Mouse (Mus musculus): Measurements from ENCODE around the gene Lrrc8d. TPM values are rescaled to one million over a fixed set of nuclear protein-coding genes. Genes with fewer than 3 reads are reported as not detected.

Gene Lrrc8d
- polyA plus RNA-seq, 1 experiment from 2014 or later, result 24.4 TPM

DNA sequence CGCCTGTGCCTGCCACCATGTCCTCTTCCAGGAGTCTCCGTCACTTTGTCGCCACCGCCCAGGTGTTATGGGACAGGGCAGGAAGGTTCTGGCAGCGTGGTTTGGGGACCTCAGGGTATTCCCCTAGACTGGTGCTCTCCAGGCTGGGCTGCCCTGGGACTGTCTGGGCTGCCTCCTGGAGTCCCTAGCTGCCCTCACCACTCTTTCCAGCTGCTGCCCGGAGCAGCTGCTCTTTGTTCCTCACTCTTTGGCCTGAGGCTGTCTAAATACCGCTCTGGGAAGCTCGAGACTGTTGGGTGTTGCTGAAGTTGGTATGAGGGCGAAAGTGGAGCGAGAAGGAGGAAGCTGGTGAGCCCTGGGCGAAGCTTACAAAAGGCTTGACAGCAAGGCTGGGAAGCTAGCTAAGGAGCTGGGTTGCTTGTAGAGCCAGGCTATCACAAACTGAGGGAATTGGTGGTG, 32.7 kb downstream of the Lrrc8d start:
- Histone ChIP-seq H3K4me1 (replicated peaks) (peaks cover 23% of the 10 kb centered on the region), H3K4me3 (peak overlapping the region; percentile 52), H3K27ac (peak overlapping the region; percentile 71), H3K9me3 (no peaks in the 10 kb centered on the region), H3K27me3 (ENCODE audit: insufficient read depth, poor library complexity, severe bottlenecking) (0 out of 2 replicates have a peak, but pooled peaks cover 10% of the 10 kb centered on the region), H3K36me3 (peaks cover 59% of the 10 kb centered on the region)
- 34% methylated on average over 11 of the region's 11 CpGs for WGBS
- DNase-seq (ENCODE audit: low spot score), result peak; percentile 36

DNA sequence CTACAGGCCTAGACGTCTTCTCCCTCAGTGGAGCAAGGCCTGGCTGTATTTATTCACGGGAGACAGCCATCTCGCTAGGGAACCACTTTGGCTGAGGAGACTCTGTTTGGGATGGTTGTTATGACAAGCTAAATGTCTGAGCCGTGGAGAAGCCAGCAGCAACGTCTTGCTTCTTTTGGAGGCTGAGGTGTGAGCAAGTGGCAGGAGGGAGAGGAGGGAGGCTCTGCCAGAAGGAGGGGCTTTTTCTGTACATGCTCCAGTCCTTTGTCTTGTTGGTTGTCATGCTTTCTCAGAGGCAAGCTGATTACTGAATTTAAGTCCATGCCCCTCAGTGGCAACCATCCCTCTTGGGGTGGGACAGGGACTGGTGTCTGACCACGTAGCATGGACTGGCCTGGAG, 33.5 kb downstream of the Lrrc8d start:
- Histone ChIP-seq H3K9me3 (no peaks in the 10 kb centered on the region), H3K27ac (0 out of 2 replicates have a peak overlapping the region, but pooled peaks have one; percentile 5), H3K36me3 (peaks cover 59% of the 10 kb centered on the region), H3K4me3 (no peak overlapping the region), H3K27me3 (ENCODE audit: insufficient read depth, poor library complexity, severe bottlenecking) (0 out of 2 replicates have a peak, but pooled peaks cover 10% of the 10 kb centered on the region), H3K4me1 (replicated peaks) (peaks cover 23% of the 10 kb centered on the region)
- DNase-seq (ENCODE audit: low spot score), result no peak
- WGBS, result 79% methylated on average over 6 of the region's 6 CpGs

DNA sequence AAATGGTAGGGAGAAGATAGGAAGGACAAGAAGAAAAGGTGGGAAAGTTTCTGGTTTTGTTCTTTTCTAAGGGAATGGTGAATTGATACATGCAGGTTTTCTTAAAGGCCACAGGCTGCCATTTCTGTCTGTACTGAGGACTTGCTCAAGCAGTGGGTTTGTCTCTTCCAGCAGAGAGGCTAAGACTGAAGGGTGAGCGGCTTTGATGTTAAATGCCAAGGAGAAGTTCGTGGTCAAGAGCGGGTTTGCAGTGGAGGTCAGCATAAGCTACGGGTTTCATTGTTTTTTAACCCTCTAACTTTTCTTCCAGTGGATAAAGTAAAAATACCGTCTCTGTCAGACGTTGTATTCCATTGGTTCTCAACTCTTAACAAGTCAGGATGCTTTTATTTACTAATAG, 36.6 kb downstream of the Lrrc8d start:
- Histone ChIP-seq H3K27ac (no peak overlapping the region), H3K27me3 (ENCODE audit: insufficient read depth, poor library complexity, severe bottlenecking) (0 out of 2 replicates have a peak, but pooled peaks cover 3% of the 10 kb centered on the region), H3K9me3 (no peaks in the 10 kb centered on the region), H3K36me3 (peaks cover 58% of the 10 kb centered on the region), H3K4me1 (replicated peaks) (peaks cover 31% of the 10 kb centered on the region), H3K4me3 (no peak overlapping the region)
- 89% methylated on average over 6 of the region's 6 CpGs for WGBS
- no peak for DNase-seq (ENCODE audit: low spot score)

DNA sequence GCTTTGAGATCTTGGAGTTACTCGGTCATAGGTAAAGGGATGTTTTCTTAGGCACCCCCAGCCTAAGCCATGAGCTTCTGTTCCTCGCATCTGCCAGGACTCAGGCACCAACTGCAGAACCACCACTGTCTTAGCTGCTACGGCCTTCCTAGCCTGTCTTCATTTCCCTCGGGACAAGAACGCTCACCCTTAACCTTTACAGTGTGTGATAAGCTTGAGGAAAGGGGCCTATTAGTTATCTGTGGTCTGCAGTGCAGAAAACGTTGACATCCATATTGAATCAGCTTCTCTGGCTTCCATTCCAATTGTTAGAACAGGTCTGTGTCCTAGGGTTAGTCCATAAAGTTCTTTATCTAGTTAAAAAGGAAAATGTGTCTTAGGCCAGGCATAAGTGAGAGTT, 37.4 kb downstream of the Lrrc8d start:
- no peak for DNase-seq (ENCODE audit: low spot score)
- no peak overlapping the region for H3K27ac ChIP-seq
- no peak overlapping the region for H3K4me3 ChIP-seq
- H3K4me1 ChIP-seq (replicated peaks), result peaks cover 23% of the 10 kb centered on the region
- no peaks in the 10 kb centered on the region for H3K27me3 ChIP-seq (ENCODE audit: insufficient read depth, poor library complexity, severe bottlenecking)
- H3K36me3 ChIP-seq, result peaks cover 56% of the 10 kb centered on the region
- no peaks in the 10 kb centered on the region for H3K9me3 ChIP-seq
- WGBS, result 75% methylated on average over 6 of the region's 6 CpGs

DNA sequence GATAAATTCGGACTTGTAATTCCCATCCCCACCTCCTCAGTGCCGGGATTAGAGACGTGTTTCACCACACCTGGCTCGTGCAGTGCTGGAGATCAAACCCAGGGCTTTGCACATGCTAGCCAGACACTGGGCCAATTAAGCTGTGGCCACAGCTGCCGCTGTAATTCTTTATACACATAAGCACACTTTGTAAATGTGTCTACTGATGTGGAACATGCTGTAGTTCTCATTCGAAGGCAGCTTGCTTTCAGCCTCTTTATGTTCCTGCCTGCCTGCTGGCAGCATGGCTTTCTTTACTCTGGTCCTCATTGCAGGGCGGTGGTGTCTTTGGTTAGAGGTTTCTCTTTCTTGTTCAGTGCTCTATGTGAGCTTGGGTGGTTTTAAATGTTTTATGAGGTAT, 40.7 kb downstream of the Lrrc8d start:
- WGBS, result 51% methylated on average over 7 of the region's 7 CpGs
- no peak for DNase-seq (ENCODE audit: low spot score)
- peaks cover 41% of the 10 kb centered on the region for H3K36me3 ChIP-seq
- peaks cover 22% of the 10 kb centered on the region for H3K4me1 ChIP-seq (replicated peaks)
- H3K27ac ChIP-seq, result no peak overlapping the region
- no peaks in the 10 kb centered on the region for H3K9me3 ChIP-seq
- H3K27me3 ChIP-seq (ENCODE audit: insufficient read depth, poor library complexity, severe bottlenecking), result no peaks in the 10 kb centered on the region
- H3K4me3 ChIP-seq, result no peak overlapping the region

DNA sequence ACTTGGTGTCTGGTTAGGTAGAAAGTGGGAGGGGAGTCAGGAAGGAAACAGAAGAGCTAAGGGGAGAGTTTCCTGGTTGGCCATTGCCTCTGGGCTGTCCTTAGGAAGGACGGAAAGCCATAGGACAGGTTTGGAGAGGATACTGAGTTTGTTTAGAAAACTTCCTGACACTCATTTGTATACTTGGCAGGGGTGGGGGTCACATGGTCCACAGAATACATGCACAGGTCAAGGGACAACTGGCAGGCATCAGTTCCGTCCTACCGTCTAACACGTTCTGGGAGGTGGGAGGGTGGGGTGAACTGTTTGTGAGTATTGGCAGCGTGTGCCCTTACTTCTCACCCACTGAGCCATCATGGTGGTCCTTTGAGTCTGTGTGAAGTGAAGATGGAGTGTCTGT, 42.9 kb downstream of the Lrrc8d start:
- Histone ChIP-seq H3K27ac (no peak overlapping the region), H3K4me3 (no peak overlapping the region)
- WGBS, result 74% methylated on average over 5 of the region's 5 CpGs

DNA sequence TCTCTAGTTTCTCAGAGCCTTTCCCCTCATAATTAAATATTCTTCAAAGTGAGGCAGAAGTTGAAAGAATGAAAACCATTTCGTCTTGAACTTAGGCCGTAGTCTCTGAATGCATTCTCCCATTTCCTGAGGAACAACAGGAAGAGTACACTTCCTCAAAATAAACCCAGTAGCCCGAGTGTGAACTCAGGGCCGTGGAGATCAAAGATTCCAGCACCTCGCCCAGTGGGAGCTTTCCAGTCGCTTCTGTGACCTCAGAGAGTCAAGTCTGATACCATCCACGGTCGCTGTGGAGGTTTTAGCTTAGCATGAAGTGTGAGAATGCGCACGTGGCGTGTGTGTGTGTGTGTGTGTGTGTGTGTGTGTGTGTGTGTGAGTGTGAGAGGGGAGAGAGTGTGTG, 45.6 kb downstream of the Lrrc8d start:
- no peak for DNase-seq (ENCODE audit: low spot score)
- Histone ChIP-seq H3K4me1 (replicated peaks) (peaks cover 22% of the 10 kb centered on the region), H3K27me3 (ENCODE audit: insufficient read depth, poor library complexity, severe bottlenecking) (no peaks in the 10 kb centered on the region), H3K9me3 (no peaks in the 10 kb centered on the region), H3K4me3 (no peak overlapping the region), H3K27ac (no peak overlapping the region), H3K36me3 (peaks cover 48% of the 10 kb centered on the region)
- 77% methylated on average over 11 of the region's 11 CpGs for WGBS

More for the DNA sequence above, 42.9 kb downstream of the Lrrc8d start:
- H3K36me3 ChIP-seq, result peaks cover 49% of the 10 kb centered on the region
- no peaks in the 10 kb centered on the region for H3K9me3 ChIP-seq
- no peak for DNase-seq (ENCODE audit: low spot score)
- no peaks in the 10 kb centered on the region for H3K27me3 ChIP-seq (ENCODE audit: insufficient read depth, poor library complexity, severe bottlenecking)
- peaks cover 27% of the 10 kb centered on the region for H3K4me1 ChIP-seq (replicated peaks)

DNA sequence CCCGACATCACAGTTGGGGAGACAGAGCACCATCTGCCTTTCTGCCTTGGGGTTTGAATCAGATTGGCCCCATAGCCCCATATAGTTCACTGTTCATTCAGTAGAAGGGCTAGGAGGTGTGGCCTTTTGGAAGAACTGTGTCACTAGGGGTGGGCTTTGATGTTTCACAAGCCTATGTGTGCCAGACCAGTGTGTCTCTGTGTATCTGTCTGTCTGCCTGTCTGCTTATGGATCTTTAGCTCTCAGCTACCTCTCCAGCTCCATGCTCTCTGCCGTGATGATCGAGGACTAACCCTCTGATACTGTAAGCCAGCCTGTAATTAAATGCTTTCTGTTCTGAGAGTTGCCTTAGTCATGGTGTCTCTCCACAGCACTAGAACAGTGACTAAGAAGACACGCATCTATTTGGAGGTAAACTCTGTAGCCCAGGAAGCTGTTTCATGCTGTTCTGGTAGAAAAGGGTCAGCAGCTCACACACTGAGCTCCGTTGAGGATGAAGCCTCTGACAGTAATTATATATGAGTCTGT, 46.2 kb downstream of the Lrrc8d start:
- no peak for DNase-seq (ENCODE audit: low spot score)
- peaks cover 48% of the 10 kb centered on the region for H3K36me3 ChIP-seq
- no peak overlapping the region for H3K4me3 ChIP-seq
- 90% methylated on average over 5 of the region's 5 CpGs for WGBS
- peaks cover 15% of the 10 kb centered on the region; the same call in 1 of the 2 replicates for H3K4me1 ChIP-seq (replicated peaks)
- no peaks in the 10 kb centered on the region for H3K9me3 ChIP-seq
- H3K27me3 ChIP-seq (ENCODE audit: insufficient read depth, poor library complexity, severe bottlenecking), result no peaks in the 10 kb centered on the region
- no peak overlapping the region for H3K27ac ChIP-seq

DNA sequence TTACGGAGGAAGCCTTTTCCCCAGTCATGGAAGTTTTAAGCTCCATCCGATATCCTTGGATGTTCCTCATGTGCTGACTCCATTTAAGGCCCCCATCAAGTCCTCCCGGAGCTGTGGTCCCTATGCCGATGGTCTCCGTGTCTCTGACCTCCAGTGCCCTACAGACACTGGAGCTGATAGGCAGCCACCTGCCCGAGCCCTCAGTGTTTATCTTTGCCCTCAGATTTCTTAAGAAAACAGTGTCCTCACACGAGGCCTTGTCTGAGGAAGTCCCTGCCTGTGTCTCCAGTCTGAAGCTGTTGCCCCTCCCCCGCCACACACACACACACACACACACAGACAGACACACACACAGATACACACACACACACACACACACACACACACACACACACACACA, 55.0 kb downstream of the Lrrc8d start:
- Histone ChIP-seq H3K27ac (peak overlapping the region; percentile 50), H3K4me1 (replicated peaks) (peaks cover 26% of the 10 kb centered on the region), H3K9me3 (no peaks in the 10 kb centered on the region), H3K27me3 (ENCODE audit: insufficient read depth, poor library complexity, severe bottlenecking) (no peaks in the 10 kb centered on the region), H3K36me3 (peaks cover 41% of the 10 kb centered on the region), H3K4me3 (no peak overlapping the region)
- DNase-seq (ENCODE audit: low spot score), result no peak
- WGBS, result 59% methylated on average over 8 of the region's 8 CpGs

DNA sequence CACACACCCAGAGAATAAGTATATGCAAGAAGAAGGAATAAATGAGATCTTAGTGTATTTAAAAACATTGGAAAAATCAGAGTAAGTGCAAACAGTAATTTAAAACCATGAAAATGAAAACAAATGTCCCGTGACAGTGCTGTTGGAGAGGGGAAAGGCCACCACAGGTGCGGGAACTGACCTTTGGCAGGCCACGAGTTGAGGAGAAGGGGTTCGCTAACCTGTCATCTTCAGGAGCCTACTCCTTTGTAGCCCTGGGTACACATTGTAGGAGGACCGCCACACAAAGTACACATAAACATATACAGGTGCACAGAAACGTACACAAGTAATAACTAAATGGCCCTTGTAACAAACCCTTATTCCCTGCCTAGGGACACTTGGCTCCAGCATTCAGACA, 55.7 kb downstream of the Lrrc8d start:
- H3K9me3 ChIP-seq, result no peaks in the 10 kb centered on the region
- 75% methylated on average over 6 of the region's 6 CpGs for WGBS
- DNase-seq (ENCODE audit: low spot score), result no peak
- H3K27me3 ChIP-seq (ENCODE audit: insufficient read depth, poor library complexity, severe bottlenecking), result no peaks in the 10 kb centered on the region
- no peak overlapping the region for H3K27ac ChIP-seq
- peaks cover 26% of the 10 kb centered on the region for H3K4me1 ChIP-seq (replicated peaks)
- peaks cover 42% of the 10 kb centered on the region for H3K36me3 ChIP-seq
- no peak overlapping the region for H3K4me3 ChIP-seq

DNA sequence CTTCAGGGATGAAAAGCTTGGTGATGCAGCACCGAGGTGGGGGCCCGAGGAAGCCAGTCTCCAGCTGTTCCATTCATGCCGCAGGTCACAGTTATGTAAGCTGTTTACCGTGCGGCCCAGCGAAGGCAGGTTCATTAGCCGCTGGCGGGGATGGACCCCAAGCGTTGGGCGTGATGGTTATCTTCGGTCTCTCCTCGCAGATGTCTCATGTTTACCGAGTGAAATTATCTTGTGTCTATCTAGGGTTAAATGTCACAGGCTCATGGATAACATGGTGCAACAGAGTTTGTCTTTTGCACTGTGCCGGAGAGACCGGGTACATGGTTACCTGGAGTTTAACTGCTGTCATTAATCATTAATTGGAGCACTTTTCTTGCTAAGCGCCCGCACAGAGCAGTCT, 58.2 kb downstream of the Lrrc8d start:
- H3K4me3 ChIP-seq, result no peak overlapping the region
- no peaks in the 10 kb centered on the region for H3K9me3 ChIP-seq
- DNase-seq (ENCODE audit: low spot score), result no peak
- peaks cover 43% of the 10 kb centered on the region for H3K4me1 ChIP-seq (replicated peaks)
- H3K36me3 ChIP-seq, result peaks cover 34% of the 10 kb centered on the region
- 91% methylated on average over 17 of the region's 17 CpGs for WGBS
- no peaks in the 10 kb centered on the region for H3K27me3 ChIP-seq (ENCODE audit: insufficient read depth, poor library complexity, severe bottlenecking)
- H3K27ac ChIP-seq, result no peak overlapping the region

DNA sequence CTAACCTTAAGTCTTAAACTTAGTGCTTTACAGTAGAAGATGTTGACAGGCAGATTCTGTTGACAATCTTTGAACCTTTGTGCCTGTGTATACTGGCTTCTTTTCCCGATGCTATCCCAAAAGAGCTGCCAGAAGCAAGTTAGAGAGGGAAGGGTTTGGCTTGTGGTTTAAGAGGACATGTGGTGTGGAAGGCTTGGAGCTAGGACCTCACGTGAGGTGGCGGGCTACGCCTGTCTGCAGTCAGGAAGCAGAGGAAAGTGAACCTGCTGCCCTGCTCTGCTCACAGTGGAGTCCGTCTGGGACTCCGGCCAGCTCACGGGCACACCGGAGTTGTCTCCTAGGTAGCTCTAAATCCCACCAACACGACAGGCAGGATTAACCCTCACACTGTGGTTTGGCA, 59.1 kb downstream of the Lrrc8d start:
- Histone ChIP-seq H3K9me3 (no peaks in the 10 kb centered on the region), H3K4me3 (no peak overlapping the region), H3K4me1 (replicated peaks) (peaks cover 38% of the 10 kb centered on the region), H3K27me3 (ENCODE audit: insufficient read depth, poor library complexity, severe bottlenecking) (no peaks in the 10 kb centered on the region), H3K27ac (no peak overlapping the region), H3K36me3 (peaks cover 34% of the 10 kb centered on the region)
- WGBS, result 90% methylated on average over 9 of the region's 9 CpGs
- no peak for DNase-seq (ENCODE audit: low spot score)

DNA sequence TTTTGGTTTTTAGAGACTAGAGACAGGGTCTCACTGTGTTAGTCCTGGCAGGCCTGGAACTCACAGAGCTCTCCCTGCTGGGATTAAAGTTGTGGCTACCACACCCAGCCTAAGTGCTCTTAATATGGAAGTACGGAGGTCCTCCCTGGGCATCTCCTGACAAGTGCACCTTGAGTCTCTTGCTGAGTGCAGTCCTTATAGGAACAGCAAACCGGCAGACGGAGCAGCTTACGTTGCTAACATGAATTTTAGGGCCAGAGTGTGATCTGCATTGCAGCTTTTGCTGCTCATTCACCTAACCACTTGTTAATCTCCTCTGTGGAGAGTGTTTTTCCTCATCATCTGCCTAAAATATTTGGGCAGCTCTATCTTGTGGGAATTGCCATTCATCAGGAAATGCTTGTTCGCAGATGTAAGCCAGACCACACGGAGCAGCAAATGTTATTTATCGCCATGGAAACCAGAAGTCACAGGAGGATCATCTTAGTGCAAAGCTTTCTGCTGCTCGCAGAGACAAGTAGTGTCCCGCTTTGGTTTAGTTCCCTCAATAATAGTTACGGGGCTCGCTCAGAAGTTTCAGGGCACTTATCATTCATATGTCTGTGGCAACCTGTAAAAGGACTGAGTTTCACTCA, 62.2 kb downstream of the Lrrc8d start:
- H3K36me3 ChIP-seq, result peaks cover 35% of the 10 kb centered on the region
- DNase-seq (ENCODE audit: low spot score), result peak; percentile 31
- H3K27me3 ChIP-seq (ENCODE audit: insufficient read depth, poor library complexity, severe bottlenecking), result no peaks in the 10 kb centered on the region
- no peak overlapping the region for H3K27ac ChIP-seq
- H3K4me1 ChIP-seq (replicated peaks), result peaks cover 36% of the 10 kb centered on the region
- no peaks in the 10 kb centered on the region for H3K9me3 ChIP-seq
- 48% methylated on average over 11 of the region's 11 CpGs for WGBS
- no peak overlapping the region for H3K4me3 ChIP-seq

All from hindbrain, embryonic 10.5 days (tissue).